Mouse (Mus musculus): ENCODE results near the gene Mtrr.
"Not testable (repeated sequence)": the region's sequence is repeated elsewhere in the genome, so short reads cannot be mapped to it uniquely, and the experiment has no call there.

The Mtrr gene

GRCm38 (mm10) chr13:68568110-68568509 lies 13.8 kb downstream of the Mtrr start:
- no peak for DNase-seq

DNA sequence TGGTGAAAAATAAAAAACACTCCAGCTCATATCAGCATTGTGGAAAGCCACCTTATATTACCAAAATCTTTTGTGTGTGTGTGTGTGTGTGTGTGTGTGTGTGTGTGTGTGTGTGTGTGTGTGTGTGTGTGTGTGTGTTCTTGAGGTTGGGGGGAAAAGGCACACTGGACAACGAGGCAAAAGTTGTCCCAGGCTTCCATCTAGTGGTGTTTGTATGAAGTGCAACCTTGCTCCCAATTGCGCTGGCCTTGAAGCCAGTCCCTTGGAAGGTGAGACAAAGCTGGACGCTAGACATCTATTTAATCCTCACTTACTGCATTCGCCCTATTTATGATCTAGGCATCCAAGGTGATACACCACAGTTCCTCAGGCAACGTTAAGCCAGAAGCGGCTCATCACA lies 28.6 kb downstream of the Mtrr start:
- not testable (repeated sequence) for DNase-seq
